Mouse (Mus musculus): ENCODE data around the gene Slc9a2. TPM values are rescaled to one million over a fixed set of nuclear protein-coding genes. Genes with fewer than 3 reads are reported as not detected.

Slc9a2 gene
- polyA plus RNA-seq, 1 experiment from 2014 or later: not detected

DNA sequence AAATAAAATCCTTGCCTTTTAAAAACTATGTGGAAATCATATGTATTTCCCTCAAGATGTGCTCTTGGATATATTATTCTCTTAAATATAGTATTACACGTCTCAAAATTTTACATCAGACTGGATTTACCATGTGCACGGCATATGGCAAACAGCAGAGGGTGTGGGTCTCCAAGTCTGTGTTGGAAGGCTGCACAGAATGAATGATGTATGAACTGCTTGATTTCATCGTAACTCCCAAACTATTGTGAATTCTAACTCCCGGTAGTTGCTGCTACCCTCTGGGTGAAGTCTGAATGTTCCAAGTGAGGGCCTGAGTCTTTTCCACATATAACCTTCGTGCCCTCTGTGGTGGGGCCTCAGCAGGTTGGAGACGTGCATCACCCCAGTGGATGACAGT is 108.6 kb downstream of the Slc9a2 start:
- ATAC-seq (ENCODE audit: insufficient read depth, low FRiP score, low TSS enrichment): no peak
- H3K36me3 ChIP-seq (ENCODE audit: control insufficient read depth, insufficient read depth, low read length): no peaks in the 10 kb centered on the region
- H3K9ac ChIP-seq (ENCODE audit: low read length): no peak overlapping the region
- DNase-seq (ENCODE audit: low spot score): no peak
- 84% methylated on average over 6 of the region's 6 CpGs for WGBS
- no peaks in the 10 kb centered on the region for H3K27me3 ChIP-seq (ENCODE audit: control insufficient read depth, insufficient read depth, low read length)
- no peaks in the 10 kb centered on the region for H3K4me1 ChIP-seq (ENCODE audit: control insufficient read depth, insufficient read depth, low read length)
- H3K9me3 ChIP-seq (ENCODE audit: control insufficient read depth, low read length): no peaks in the 10 kb centered on the region
- no peak overlapping the region for H3K27ac ChIP-seq (ENCODE audit: low read depth, low read length)
- no peak overlapping the region for H3K4me2 ChIP-seq (ENCODE audit: low read depth)
- no peak overlapping the region for H3K4me3 ChIP-seq (ENCODE audit: low read depth, low read length)

DNA sequence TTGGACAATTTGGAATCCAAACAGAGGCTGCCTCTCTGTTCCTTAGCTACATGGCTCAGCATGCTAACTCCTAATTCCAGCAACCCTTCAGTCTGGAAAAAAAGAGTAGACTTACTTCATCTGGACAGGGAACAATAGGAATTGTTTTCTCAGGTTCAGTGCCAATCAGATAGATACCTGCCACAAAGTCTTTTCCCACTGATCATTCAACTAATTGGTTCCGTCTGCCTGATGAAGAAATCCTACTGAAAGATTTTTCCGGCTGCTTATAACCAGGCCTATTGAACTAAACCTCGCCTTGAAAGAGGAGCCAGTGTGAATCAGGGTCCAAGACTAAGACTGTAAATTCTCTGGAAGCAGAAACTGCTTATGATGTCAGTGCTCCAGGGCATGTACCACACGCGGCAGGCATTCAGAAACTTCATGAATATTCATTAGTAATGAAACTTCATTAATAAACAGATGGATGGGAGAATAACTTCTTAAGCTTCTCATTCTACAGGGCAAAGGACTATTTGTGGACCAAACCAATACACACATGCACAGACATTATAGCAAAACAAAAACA is 109.4 kb downstream of the Slc9a2 start:
- no peaks in the 10 kb centered on the region for H3K4me1 ChIP-seq (ENCODE audit: control insufficient read depth, insufficient read depth, low read length)
- H3K36me3 ChIP-seq (ENCODE audit: control insufficient read depth, insufficient read depth, low read length): no peaks in the 10 kb centered on the region
- ATAC-seq (ENCODE audit: insufficient read depth, low FRiP score, low TSS enrichment) (peak; percentile 69), DNase-seq (ENCODE audit: low spot score) (no peak)
- H3K9ac ChIP-seq (ENCODE audit: low read length): no peak overlapping the region; the same call in 1 of the 2 replicates
- 44% methylated on average over 5 of the region's 5 CpGs for WGBS
- H3K9me3 ChIP-seq (ENCODE audit: control insufficient read depth, low read length): no peaks in the 10 kb centered on the region
- peak overlapping the region; percentile 70 for H3K4me2 ChIP-seq (ENCODE audit: low read depth)
- no peaks in the 10 kb centered on the region for H3K27me3 ChIP-seq (ENCODE audit: control insufficient read depth, insufficient read depth, low read length)
- peak overlapping the region; percentile 69 for H3K4me3 ChIP-seq (ENCODE audit: low read depth, low read length)
- no peak overlapping the region for H3K27ac ChIP-seq (ENCODE audit: low read depth, low read length)

DNA sequence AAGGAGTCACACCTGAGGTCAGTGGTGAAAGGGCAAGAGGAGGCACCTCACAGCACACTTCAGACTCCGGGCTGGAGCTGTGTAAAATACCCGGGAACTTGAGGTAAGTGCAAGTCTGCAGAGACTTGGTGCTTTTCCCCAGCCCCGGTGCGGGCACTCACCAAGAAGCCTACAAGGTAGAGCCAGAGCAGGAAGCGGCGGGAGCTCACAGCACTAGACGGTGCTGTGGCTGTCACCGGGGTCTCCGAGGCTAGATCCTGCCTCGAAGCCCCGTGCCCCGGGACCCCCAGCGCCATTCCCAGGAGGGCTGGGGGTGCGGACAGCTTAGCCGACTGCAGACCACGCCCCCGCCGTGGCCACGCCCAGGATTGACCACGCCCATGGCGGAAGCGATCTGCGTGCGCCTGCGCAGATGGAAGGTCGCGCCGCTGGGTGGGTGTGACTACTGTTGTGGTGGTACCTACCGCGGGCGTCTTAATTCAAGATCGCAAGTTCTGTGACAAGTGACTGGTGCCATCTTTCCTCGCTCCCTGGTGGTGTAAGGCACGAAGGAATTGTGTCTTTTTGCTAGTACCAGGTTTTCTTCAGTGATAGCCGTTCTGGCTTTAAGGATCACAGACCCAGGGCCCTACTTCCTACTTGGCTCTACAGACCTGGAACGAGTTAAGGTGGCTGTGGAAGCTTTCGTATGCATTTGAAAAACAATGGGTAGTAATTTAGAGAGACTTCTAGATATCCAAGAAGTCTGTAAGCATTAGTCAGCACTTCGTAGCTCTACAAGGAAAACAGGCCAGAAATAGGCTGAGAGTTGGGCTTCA is 110.2 kb downstream of the Slc9a2 start, which contains the start of gene Mfsd9:
Gene Mfsd9, minus strand, starts transcription at position 364 of the 818 bp plus-strand sequence.
- H3K27ac ChIP-seq (ENCODE audit: low read depth, low read length): no peak within 1 kb of the TSS
- H3K4me2 ChIP-seq (ENCODE audit: low read depth): peak within 1 kb of the TSS; percentile 70
- peak within 1 kb of the TSS; percentile 69 for H3K4me3 ChIP-seq (ENCODE audit: low read depth, low read length)
- ATAC-seq (ENCODE audit: insufficient read depth, low FRiP score, low TSS enrichment) (peak; percentile 89), DNase-seq (ENCODE audit: low spot score) (peak; percentile 96)
- H3K9ac ChIP-seq (ENCODE audit: low read length): peak within 1 kb of the TSS; percentile 39
- H3K9me3 ChIP-seq (ENCODE audit: control insufficient read depth, low read length): no peaks in the 10 kb centered on the region
- WGBS: 4% methylated on average over 38 of the region's 38 CpGs
- H3K27me3 ChIP-seq (ENCODE audit: control insufficient read depth, insufficient read depth, low read length): no peaks in the 10 kb centered on the region
- no peaks in the 10 kb centered on the region for H3K36me3 ChIP-seq (ENCODE audit: control insufficient read depth, insufficient read depth, low read length)
- H3K4me1 ChIP-seq (ENCODE audit: control insufficient read depth, insufficient read depth, low read length): no peaks in the 10 kb centered on the region

DNA sequence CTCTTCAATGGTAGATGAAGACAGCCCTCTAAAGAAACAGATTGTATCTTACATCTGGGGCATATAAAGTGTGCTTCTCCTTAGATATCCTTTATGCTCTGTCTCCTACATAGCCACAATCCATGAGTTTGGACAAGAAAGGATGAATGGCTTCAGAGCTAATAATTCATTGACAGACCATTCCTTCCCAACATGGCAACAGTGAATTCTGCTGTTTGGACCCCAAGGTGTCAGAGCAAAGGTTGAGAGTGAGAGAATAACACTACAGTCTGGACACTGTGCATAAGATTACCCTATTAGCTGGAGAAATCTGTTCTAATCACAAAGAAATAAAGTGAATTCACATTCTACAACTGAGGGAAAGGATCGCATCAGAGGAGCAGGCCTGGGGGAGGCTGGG is 115.1 kb downstream of the Slc9a2 start:
- Histone ChIP-seq H3K36me3 (ENCODE audit: control insufficient read depth, insufficient read depth, low read length) (no peaks in the 10 kb centered on the region), H3K4me2 (ENCODE audit: low read depth) (no peak overlapping the region), H3K4me3 (ENCODE audit: low read depth, low read length) (no peak overlapping the region), H3K4me1 (ENCODE audit: control insufficient read depth, insufficient read depth, low read length) (no peaks in the 10 kb centered on the region), H3K9ac (ENCODE audit: low read length) (no peak overlapping the region), H3K27me3 (ENCODE audit: control insufficient read depth, insufficient read depth, low read length) (no peaks in the 10 kb centered on the region), H3K27ac (ENCODE audit: low read depth, low read length) (no peak overlapping the region), H3K9me3 (ENCODE audit: control insufficient read depth, low read length) (no peaks in the 10 kb centered on the region)
- WGBS: 94% methylated on average over 1 of the region's 1 CpGs
- DNase-seq (ENCODE audit: low spot score): no peak
- no peak for ATAC-seq (ENCODE audit: insufficient read depth, low FRiP score, low TSS enrichment)

DNA sequence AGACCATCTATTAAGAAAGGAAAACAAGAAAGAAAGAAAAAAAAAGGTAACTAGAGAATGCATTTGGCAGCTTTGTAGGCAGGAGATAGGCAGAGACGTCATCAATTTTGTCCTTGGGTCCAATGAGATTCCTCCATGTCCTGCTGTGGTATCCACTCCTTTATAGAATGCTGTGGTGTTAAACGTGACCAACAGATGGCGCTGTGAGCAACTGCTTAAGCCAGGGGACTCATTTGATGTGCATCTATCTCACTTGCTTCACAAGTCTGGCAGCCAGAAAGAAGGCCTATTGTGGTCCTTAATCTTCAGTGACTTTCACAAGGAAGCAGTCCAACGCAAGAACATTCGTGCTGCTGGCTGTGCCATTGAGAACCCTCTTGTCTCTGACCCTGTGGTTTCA is 117.0 kb downstream of the Slc9a2 start:
- Histone ChIP-seq H3K4me3 (ENCODE audit: low read depth, low read length) (no peak overlapping the region), H3K27ac (ENCODE audit: low read depth, low read length) (no peak overlapping the region), H3K9me3 (ENCODE audit: control insufficient read depth, low read length) (no peaks in the 10 kb centered on the region), H3K36me3 (ENCODE audit: control insufficient read depth, insufficient read depth, low read length) (no peaks in the 10 kb centered on the region), H3K4me2 (ENCODE audit: low read depth) (no peak overlapping the region), H3K9ac (ENCODE audit: low read length) (no peak overlapping the region), H3K27me3 (ENCODE audit: control insufficient read depth, insufficient read depth, low read length) (no peaks in the 10 kb centered on the region), H3K4me1 (ENCODE audit: control insufficient read depth, insufficient read depth, low read length) (no peaks in the 10 kb centered on the region)
- DNase-seq (ENCODE audit: low spot score) (peak; percentile 76), ATAC-seq (ENCODE audit: insufficient read depth, low FRiP score, low TSS enrichment) (no peak)
- 10% methylated on average over 5 of the region's 5 CpGs for WGBS

DNA sequence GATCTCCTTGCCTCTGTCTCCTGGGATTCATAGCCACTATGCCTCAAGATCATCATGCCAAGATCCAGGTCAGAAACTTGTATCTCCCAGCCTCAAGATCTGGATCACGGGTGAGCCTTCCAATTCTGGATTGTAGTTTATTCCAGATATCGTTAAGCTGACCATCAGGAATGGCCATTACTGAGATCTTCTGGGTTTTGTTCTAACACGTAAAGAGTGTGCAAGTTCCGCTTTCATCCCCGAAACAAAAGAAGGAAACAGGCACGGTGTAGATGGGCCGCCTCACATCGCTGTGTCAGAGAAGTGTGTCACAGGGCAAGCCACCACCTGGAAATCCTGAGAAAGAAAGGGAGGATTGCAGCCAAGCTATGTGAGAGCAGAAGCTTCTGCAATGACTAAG is 118.7 kb downstream of the Slc9a2 start:
- Histone ChIP-seq H3K4me1 (ENCODE audit: control insufficient read depth, insufficient read depth, low read length) (no peaks in the 10 kb centered on the region), H3K27me3 (ENCODE audit: control insufficient read depth, insufficient read depth, low read length) (no peaks in the 10 kb centered on the region), H3K9ac (ENCODE audit: low read length) (no peak overlapping the region), H3K4me3 (ENCODE audit: low read depth, low read length) (no peak overlapping the region), H3K27ac (ENCODE audit: low read depth, low read length) (no peak overlapping the region), H3K9me3 (ENCODE audit: control insufficient read depth, low read length) (no peaks in the 10 kb centered on the region), H3K4me2 (ENCODE audit: low read depth) (no peak overlapping the region), H3K36me3 (ENCODE audit: control insufficient read depth, insufficient read depth, low read length) (no peaks in the 10 kb centered on the region)
- 88% methylated on average over 8 of the region's 8 CpGs for WGBS
- ATAC-seq (ENCODE audit: insufficient read depth, low FRiP score, low TSS enrichment) (no peak), DNase-seq (ENCODE audit: low spot score) (no peak)

DNA sequence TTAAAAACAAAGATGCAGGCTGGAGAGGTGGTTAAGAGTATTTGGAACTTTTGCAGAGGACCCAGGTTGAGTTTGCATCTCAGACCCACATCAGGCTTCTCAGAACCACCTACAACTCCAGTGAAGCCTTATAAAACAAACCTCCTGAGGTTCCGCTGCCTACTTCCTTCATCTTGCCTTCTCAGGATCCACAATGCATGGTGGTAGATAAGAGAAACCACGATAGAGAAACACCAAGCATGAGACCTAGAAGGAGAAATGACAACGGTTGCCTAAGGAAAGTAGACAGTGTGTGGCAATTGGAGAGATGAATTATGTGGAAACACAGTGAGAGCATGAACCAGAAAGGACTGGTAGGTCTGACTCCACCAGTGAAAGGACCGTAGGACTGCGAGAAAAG is 120.5 kb downstream of the Slc9a2 start:
- Histone ChIP-seq H3K9me3 (ENCODE audit: control insufficient read depth, low read length) (no peaks in the 10 kb centered on the region), H3K27ac (ENCODE audit: low read depth, low read length) (no peak overlapping the region), H3K4me2 (ENCODE audit: low read depth) (no peak overlapping the region), H3K36me3 (ENCODE audit: control insufficient read depth, insufficient read depth, low read length) (no peaks in the 10 kb centered on the region), H3K27me3 (ENCODE audit: control insufficient read depth, insufficient read depth, low read length) (no peaks in the 10 kb centered on the region), H3K4me3 (ENCODE audit: low read depth, low read length) (no peak overlapping the region), H3K9ac (ENCODE audit: low read length) (no peak overlapping the region), H3K4me1 (ENCODE audit: control insufficient read depth, insufficient read depth, low read length) (no peaks in the 10 kb centered on the region)
- no peak for DNase-seq (ENCODE audit: low spot score)
- WGBS: 86% methylated on average over 5 of the region's 5 CpGs
- ATAC-seq (ENCODE audit: insufficient read depth, low FRiP score, low TSS enrichment): no peak

DNA sequence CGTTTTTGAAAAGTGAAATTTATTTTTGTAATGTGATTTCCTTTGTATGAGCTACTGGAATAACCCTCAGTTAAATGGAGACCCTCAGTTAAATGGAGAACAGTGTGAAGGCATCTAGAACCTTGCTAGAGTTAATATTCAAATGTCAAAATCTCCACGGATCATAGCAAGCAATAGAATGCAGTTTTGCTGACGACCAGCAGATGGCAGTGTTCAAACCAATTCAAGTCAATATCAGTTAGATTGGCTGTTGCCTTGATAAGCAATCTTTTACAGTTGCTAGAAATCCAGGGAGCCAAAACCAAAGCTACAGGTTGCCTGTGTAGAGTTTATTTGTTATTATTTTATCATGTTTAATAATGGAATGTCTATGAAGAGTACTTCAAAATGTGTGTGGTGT is 122.4 kb downstream of the Slc9a2 start:
- Histone ChIP-seq H3K9ac (ENCODE audit: low read length) (no peak overlapping the region), H3K4me2 (ENCODE audit: low read depth) (no peak overlapping the region), H3K4me3 (ENCODE audit: low read depth, low read length) (no peak overlapping the region), H3K4me1 (ENCODE audit: control insufficient read depth, insufficient read depth, low read length) (no peaks in the 10 kb centered on the region), H3K36me3 (ENCODE audit: control insufficient read depth, insufficient read depth, low read length) (no peaks in the 10 kb centered on the region), H3K9me3 (ENCODE audit: control insufficient read depth, low read length) (no peaks in the 10 kb centered on the region), H3K27me3 (ENCODE audit: control insufficient read depth, insufficient read depth, low read length) (no peaks in the 10 kb centered on the region), H3K27ac (ENCODE audit: low read depth, low read length) (no peak overlapping the region)
- WGBS: 25% methylated on average over 3 of the region's 3 CpGs
- ATAC-seq (ENCODE audit: insufficient read depth, low FRiP score, low TSS enrichment) (no peak), DNase-seq (ENCODE audit: low spot score) (peak; percentile 34)

DNA sequence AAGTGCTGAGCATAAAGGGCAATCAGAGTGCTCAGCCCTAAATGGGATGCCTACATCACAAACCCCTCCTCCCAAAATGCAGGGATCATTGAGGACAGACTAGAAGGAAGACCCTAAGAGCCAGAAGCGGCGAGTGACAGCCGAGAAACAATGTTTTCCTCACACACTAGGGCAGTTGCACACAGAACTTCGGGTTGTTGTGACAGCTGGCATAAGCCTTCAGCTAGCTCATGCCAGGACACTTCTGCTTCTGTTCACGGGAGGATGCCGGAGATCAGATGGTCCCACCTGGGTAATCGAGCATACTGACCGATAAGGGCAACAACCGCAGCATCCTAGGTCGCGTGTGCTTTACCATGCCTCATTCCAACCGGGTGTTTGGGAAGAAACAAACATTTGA is 123.7 kb downstream of the Slc9a2 start:
- H3K4me3 ChIP-seq (ENCODE audit: low read depth, low read length): no peak overlapping the region
- ATAC-seq (ENCODE audit: insufficient read depth, low FRiP score, low TSS enrichment) (no peak), DNase-seq (ENCODE audit: low spot score) (no peak)
- H3K9me3 ChIP-seq (ENCODE audit: control insufficient read depth, low read length): no peaks in the 10 kb centered on the region
- H3K36me3 ChIP-seq (ENCODE audit: control insufficient read depth, insufficient read depth, low read length): no peaks in the 10 kb centered on the region
- no peak overlapping the region for H3K9ac ChIP-seq (ENCODE audit: low read length)
- H3K27ac ChIP-seq (ENCODE audit: low read depth, low read length): no peak overlapping the region
- 82% methylated on average over 12 of the region's 12 CpGs for WGBS
- H3K4me1 ChIP-seq (ENCODE audit: control insufficient read depth, insufficient read depth, low read length): no peaks in the 10 kb centered on the region
- H3K4me2 ChIP-seq (ENCODE audit: low read depth): no peak overlapping the region
- H3K27me3 ChIP-seq (ENCODE audit: control insufficient read depth, insufficient read depth, low read length): no peaks in the 10 kb centered on the region

Data from neural tube, embryonic 11.5 days (tissue).